Mouse (Mus musculus) kidney, postnatal 4 days (tissue): ENCODE data around the gene Rusc1.
"Not testable (repeated sequence)": the region's sequence is repeated elsewhere in the genome, so short reads cannot be mapped to it uniquely, and the experiment has no call there.

Source experiments
- DNase-seq, 2 experiments: peaks; one replicate each; pipeline ENCODE4 v3.0.0; 2021; ENCODE audit warnings: mixed read lengths in 2 of 2

The Rusc1 gene

GRCm38 (mm10) chr3:89091811-89092508 lies 1.2 kb downstream of the Rusc1 start:
- no peak for DNase-seq

- DNase-seq: peak; percentile 84 to 89
These were observed 2.1 kb downstream of the Rusc1 start for GRCm38 (mm10) chr3:89090694-89091655.

- peak; percentile 84 to 90 for DNase-seq
These were observed 3.1 kb downstream of the Rusc1 start for GRCm38 (mm10) chr3:89089882-89090591.

GRCm38 (mm10) chr3:89088974-89089373 lies 4.1 kb downstream of the Rusc1 start:
- DNase-seq: peak in 1 of 2 experiments; percentile 16

- DNase-seq: peak; percentile 94
These were observed 5.6 kb downstream of the Rusc1 start for GRCm38 (mm10) chr3:89087338-89088110.

GRCm38 (mm10) chr3:89084654-89085190 lies 8.4 kb downstream of the Rusc1 start:
- DNase-seq: no peak

- DNase-seq: no peak
These were observed 9.0 kb downstream of the Rusc1 start for GRCm38 (mm10) chr3:89084133-89084532.

GRCm38 (mm10) chr3:89082287-89082686 lies 10.8 kb downstream of the Rusc1 start:
- DNase-seq: not testable (repeated sequence)

- no peak for DNase-seq
These were observed 15.7 kb downstream of the Rusc1 start for GRCm38 (mm10) chr3:89077383-89077782.

- no peak for DNase-seq
These were observed 25.8 kb downstream of the Rusc1 start for GRCm38 (mm10) chr3:89067265-89067664.

GRCm38 (mm10) chr3:89061696-89062095 lies 31.4 kb downstream of the Rusc1 start:
- DNase-seq: no peak

GRCm38 (mm10) chr3:89058783-89059182 lies 34.3 kb downstream of the Rusc1 start:
- DNase-seq: peak; percentile 48 to 54

GRCm38 (mm10) chr3:89058361-89058760 lies 34.8 kb downstream of the Rusc1 start:
- no peak for DNase-seq

- DNase-seq: no peak
These were observed 49.8 kb downstream of the Rusc1 start for GRCm38 (mm10) chr3:89043359-89043758.
